28 mouse cellular contexts compared by ENCODE assay signal in genomic region chr16:24016273-24016672, GRCm38 (mm10). TPM values are rescaled to one million over a fixed set of nuclear protein-coding genes. Genes with fewer than 3 reads are reported as not detected.
A peak's percentile ranks its signal among the peaks of the same experiment; 100 is the strongest.
DNase-seq lines count a peak whose midpoint lies in the region; ATAC-seq and TF ChIP-seq lines count a peak whose summit lies in the region.
"Had no signal": no experiment of that assay in that cellular context is flagged by ENCODE, and none has a peak within 500 bp of the region (broad histone marks: within the 10 kb centered on the region; RNA-seq: fewer than 3 reads in every experiment).

No protein-coding gene starts in this region.

- no peak for TF ChIP-seq CTCF in lung, adult 2 months (IDR thresholded peaks at IDR 0.05; ENCODE audit: insufficient read depth, low read length)

- 56% methylated on average over 6 of the region's 6 CpGs for WGBS in lung, adult 2 months

- peak; percentile 94 for ATAC-seq in granulocyte monocyte progenitor cell, adult 5-6 weeks (replicated peaks; ENCODE audit: poor library complexity, severe bottlenecking)
- 0 out of 2 replicates have a peak, but pooled peaks have one; percentile 50 for ATAC-seq in monocyte, adult 5-6 weeks (replicated peaks; ENCODE audit: insufficient number of reproducible peaks, low FRiP score, low TSS enrichment, poor library complexity, severe bottlenecking)
- ATAC-seq: forebrain, embryonic 15.5 days; intestine, postnatal 0 days had no signal

- no peak overlapping the region for H3K4me3 ChIP-seq in lung, adult 2 months (replicated peaks; ENCODE audit: extremely low read depth, low read depth, low read length)
- H3K4me3 ChIP-seq: embryonic facial prominence, embryonic 15.5 days; forebrain, embryonic 15.5 days; heart, embryonic 12.5 days; hindbrain, embryonic 15.5 days had no signal

- DNase-seq in lung, postnatal 36 days: peak; percentile 13
- DNase-seq in lung, adult 2 months: no peak
- peak; percentile 85 for DNase-seq in Muller cell, postnatal 12 days (ENCODE audit: inconsistent ontology term)
- no peak for DNase-seq in urinary bladder, adult 18-20 months (ENCODE audit: low spot score in 2 of 2)
- no peak for DNase-seq in spleen, adult 18-20 months
- no peak for DNase-seq in ovary, postnatal 14 days (ENCODE audit: low spot score)
- DNase-seq: adrenal gland, postnatal 10 days; cerebellum, adult 11 months; cerebellum, adult 9-11 months; embryo, embryonic 11 days; heart, postnatal 36 days had no signal

- no peak for TF ChIP-seq POLR2A in lung, adult 2 months (IDR thresholded peaks at IDR 0.05; ENCODE audit: borderline replicate concordance, extremely low read depth, low read depth, low read length)

- no peaks in the 10 kb centered on the region for H3K4me1 ChIP-seq in lung, adult 2 months (ENCODE audit: control insufficient read depth, insufficient read depth, low read length)
- H3K4me1 ChIP-seq: embryonic facial prominence, embryonic 15.5 days; forebrain, embryonic 15.5 days; heart, embryonic 12.5 days had no signal

RNA-seq across cellular contexts. Expression of gene Bcl6, which starts 27.6 kb away (rescaled TPM):
- polyA plus RNA-seq in lung, adult 2 months (2012; rRNA removed): 26.0 and 28.2 TPM in 2 replicates
- 4.4 and 5.7 TPM in 2 replicates for total RNA-seq in granulocyte monocyte progenitor cell, adult 5-6 weeks (2014; fragmentation: Nextera tagmentation)
- total RNA-seq in granulocyte monocyte progenitor cell, adult 5-6 weeks (2017): 1.5 and 2.1 TPM in 2 replicates
- 74.7 to 91.8 TPM (median 83.1 TPM) in 3 replicates for total RNA-seq in monocyte, adult 5-6 weeks (2017)

RNA-seq across cellular contexts. Expression of gene Gm37419, which starts 28.0 kb away (rescaled TPM):
- not detected in 2 replicates for polyA plus RNA-seq in lung, adult 2 months (2012; rRNA removed)
- total RNA-seq in granulocyte monocyte progenitor cell, adult 5-6 weeks (2014; fragmentation: Nextera tagmentation): not detected in 2 replicates
- total RNA-seq in granulocyte monocyte progenitor cell, adult 5-6 weeks (2017): not detected in 2 replicates
- not detected in 3 replicates for total RNA-seq in monocyte, adult 5-6 weeks (2017)
- total RNA-seq: adrenal gland, postnatal 10 days; adrenal gland, postnatal 4 days; CH12.LX; gastrocnemius, adult 8-10 months; gastrocnemius, postnatal 4 days; heart, adult 8-10 months; heart, postnatal 36 days had no signal
- polyA plus RNA-seq: brain, embryonic 14.5 days; embryonic facial prominence, embryonic 11.5 days; embryonic facial prominence, embryonic 15.5 days; forebrain, embryonic 11.5 days; heart, embryonic 12.5 days; heart, embryonic 16.5 days; hindbrain, embryonic 11.5 days; hindbrain, embryonic 15.5 days; intestine, postnatal 0 days had no signal

Comparison
In these comparisons a context has a peak if more than half of its experiments do, and no peak if none do; other contexts are left out.
1. DNase-seq: peak in lung, postnatal 36 days (single experiment) and Muller cell, postnatal 12 days (single experiment); none in lung, adult 2 months (single experiment), urinary bladder, adult 18-20 months (0 of 2), spleen, adult 18-20 months (0 of 2) and ovary, postnatal 14 days (single experiment).
2. RNA of gene Bcl6, which starts 27.6 kb away (total RNA-seq): 74.7 to 91.8 TPM in monocyte, adult 5-6 weeks; 1.5 to 5.7 TPM in granulocyte monocyte progenitor cell, adult 5-6 weeks; every median in the first group is over 10 times any median in the second.